Mouse (Mus musculus): Measurements from ENCODE around the gene Serpina1f.

- no peak for TF ChIP-seq CTCF (conservative IDR thresholded peaks at IDR 0.05; ENCODE audit: insufficient read depth, insufficient read length, low read depth, low read length)
- no peak for TF ChIP-seq POLR2A (IDR thresholded peaks at IDR 0.05; ENCODE audit: low read depth, low read length)
Observed at GRCm38 (mm10) chr12:103705547-103705946, 10.2 kb upstream of the Serpina1f start.

Measured in kidney, adult 2 months (tissue).